Mouse (Mus musculus) left cerebral cortex, postnatal 36 days (tissue): Measurements from ENCODE around the gene Reln. TPM values are rescaled to one million over a fixed set of nuclear protein-coding genes. Genes with fewer than 3 reads are reported as not detected.
A peak's percentile ranks its signal among the peaks of the same experiment; 100 is the strongest.

ENCODE experiments used
- DNase-seq, 2 experiments: peaks; one replicate each; pipeline ENCODE4 v3.0.0; 2021 to 2022; ENCODE audit warnings: low spot score in 2 of 2, mixed read lengths in 1 of 2
- intact Hi-C: fragments of 180-260 bp; cut with DNase I; formaldehyde crosslinking; loops from one replicate; pipeline ENCODE4 v1.15.1; 2025
- total RNA-seq, 2 experiments: library from RNA; stranded (reverse); gene quantifications; 2 replicates each; pipeline ENCODE4 v1.2.3; 2021

Gene Reln
- total RNA-seq = 10 to 100 TPM; 73.0 to 81.2 TPM

- intact Hi-C loops = loop anchor here (10.0 kb wide), 1 partner anchor 160 kb away; no protein-coding TSS in a partner anchor
- peak in 1 of 2 experiments; percentile 15 for DNase-seq
Observed at GRCm38 (mm10) chr5:22344556-22344975, at the start of gene Reln. Gene Reln, minus strand, starts transcription at chr5:22344702.

- intact Hi-C loops = no loop called here
- no peak for DNase-seq
Observed at GRCm38 (mm10) chr5:22388502-22388901, 44.0 kb upstream of the Reln start.

- intact Hi-C loops = no loop called here
- DNase-seq = no peak
Observed at GRCm38 (mm10) chr5:22360510-22360909, 16.0 kb upstream of the Reln start.

GRCm38 (mm10) chr5:22348412-22348811, 3.9 kb upstream of the Reln start:
- intact Hi-C loops = loop anchor here (10.0 kb wide), 1 partner anchor 156 kb away; no protein-coding TSS in a partner anchor
- DNase-seq = no peak

GRCm38 (mm10) chr5:22347732-22348131, 3.2 kb upstream of the Reln start:
- intact Hi-C loops = loop anchor here (10.0 kb wide), 1 partner anchor 157 kb away; no protein-coding TSS in a partner anchor
- no peak for DNase-seq

GRCm38 (mm10) chr5:22345894-22346635, 1.6 kb upstream of the Reln start:
- intact Hi-C loops = loop anchor here (10.0 kb wide), 1 partner anchor 159 kb away; no protein-coding TSS in a partner anchor
- DNase-seq = no peak

- intact Hi-C loops = loop anchor here (10.0 kb wide), 1 partner anchor 160 kb away; no protein-coding TSS in a partner anchor
- DNase-seq = peak; percentile 13 to 28
Observed at GRCm38 (mm10) chr5:22344976-22345651, 612 bp upstream of the Reln start.

- peak; percentile 36 to 40 for DNase-seq
- intact Hi-C loops = loop anchor here (10.0 kb wide), 1 partner anchor 161 kb away; no protein-coding TSS in a partner anchor
Observed at GRCm38 (mm10) chr5:22343843-22344555, 503 bp downstream of the Reln start.

- no peak for DNase-seq
- intact Hi-C loops = loop anchor here (10.0 kb wide), 1 partner anchor 161 kb away; no protein-coding TSS in a partner anchor
Observed at GRCm38 (mm10) chr5:22343536-22343842, 1.0 kb downstream of the Reln start.

GRCm38 (mm10) chr5:22342461-22342860, 2.0 kb downstream of the Reln start:
- DNase-seq = no peak
- intact Hi-C loops = loop anchor here (10.0 kb wide), 1 partner anchor 162 kb away; no protein-coding TSS in a partner anchor

GRCm38 (mm10) chr5:22340991-22341390, 3.5 kb downstream of the Reln start:
- DNase-seq = no peak
- intact Hi-C loops = loop anchor here (10.0 kb wide), 1 partner anchor 164 kb away; no protein-coding TSS in a partner anchor

GRCm38 (mm10) chr5:22335408-22335807, 9.1 kb downstream of the Reln start:
- DNase-seq = no peak
- intact Hi-C loops = no loop called here

- no peak for DNase-seq
- intact Hi-C loops = no loop called here
Observed at GRCm38 (mm10) chr5:22330802-22331201, 13.7 kb downstream of the Reln start.

GRCm38 (mm10) chr5:22328431-22329359, 15.8 kb downstream of the Reln start:
- intact Hi-C loops = no loop called here

GRCm38 (mm10) chr5:22327170-22327569, 17.3 kb downstream of the Reln start:
- no peak for DNase-seq
- intact Hi-C loops = no loop called here

More at GRCm38 (mm10) chr5:22328431-22329359, 15.8 kb downstream of the Reln start:
- DNase-seq = no peak

- no peak for DNase-seq
- intact Hi-C loops = no loop called here
Observed at GRCm38 (mm10) chr5:22323801-22324200, 20.7 kb downstream of the Reln start.

- intact Hi-C loops = no loop called here
- DNase-seq = no peak
Observed at GRCm38 (mm10) chr5:22317807-22318206, 26.7 kb downstream of the Reln start.

- intact Hi-C loops = no loop called here
- DNase-seq = no peak
Observed at GRCm38 (mm10) chr5:22316471-22316870, 28.0 kb downstream of the Reln start.

GRCm38 (mm10) chr5:22315990-22316389, 28.5 kb downstream of the Reln start:
- intact Hi-C loops = no loop called here
- no peak for DNase-seq
